Mouse (Mus musculus) lung, postnatal 0 days (tissue): ENCODE results near the gene Mex3a. TPM values are rescaled to one million over a fixed set of nuclear protein-coding genes. Genes with fewer than 3 reads are reported as not detected.

Experiments used
- ATAC-seq: fragments of 200-750 bp; cut with Nextera tagmentation; 2 replicates; pipeline ENCODE4 v1.8.0; 2017; ENCODE audit warnings: moderate library complexity
- DNase-seq: peaks from one replicate; pipeline ENCODE4 v3.0.0-alpha.2; 2016; ENCODE audit warnings: low spot score
- H3K27ac ChIP-seq: fragments of 300-500 bp; sonication (generic); 2 replicates; pipeline ENCODE4 v1.5.1; 2014; ENCODE audit warnings: antibody characterized with exemption, mild to moderate bottlenecking, low read length, mixed read lengths
- H3K27me3 ChIP-seq: fragments of 300-500 bp; sonication (generic); replicated peaks from 2 replicates; pipeline ENCODE4 v1.6.1; 2014; ENCODE audit warnings: low read length, mixed read lengths; ENCODE audit not compliant: insufficient read depth
- H3K36me3 ChIP-seq: fragments of 300-500 bp; sonication (generic); 2 replicates; pipeline ENCODE4 v1.6.1; 2014; ENCODE audit warnings: low read length, mixed read lengths; ENCODE audit not compliant: insufficient read depth
- H3K4me1 ChIP-seq: fragments of 300-500 bp; sonication (generic); 2 replicates; pipeline ENCODE4 v1.6.1; 2014; ENCODE audit warnings: antibody characterized with exemption, low read depth, low read length, mixed read lengths; ENCODE audit not compliant: insufficient read depth
- H3K4me2 ChIP-seq: fragments of 300-500 bp; sonication (generic); replicated peaks from 2 replicates; pipeline ENCODE4 v1.6.1; 2014; ENCODE audit warnings: low read depth, mild to moderate bottlenecking, low read length, moderate library complexity, mixed read lengths
- H3K4me3 ChIP-seq: fragments of 300-500 bp; sonication (generic); 2 replicates; pipeline ENCODE4 v1.5.1; 2014; ENCODE audit warnings: low read depth, low read length
- H3K9ac ChIP-seq: fragments of 300-500 bp; sonication (generic); replicated peaks from 2 replicates; pipeline ENCODE4 v1.6.1; 2014; ENCODE audit warnings: low read depth, mild to moderate bottlenecking
- H3K9me3 ChIP-seq: fragments of 300-500 bp; sonication (generic); 2 replicates; pipeline ENCODE4 v1.6.1; 2016; ENCODE audit warnings: low read length, mixed read lengths
- CTCF ChIP-seq: IDR thresholded peaks from 2 replicates; pipeline ENCODE4 v1.5.1; 2016; ENCODE audit warnings: antibody characterized with exemption, mild to moderate bottlenecking
- EP300 ChIP-seq: IDR thresholded peaks from 2 replicates; pipeline ENCODE4 v1.6.1; 2016; ENCODE audit warnings: antibody characterized with exemption, mild to moderate bottlenecking, control low read depth
- WGBS: fragments of 180-500 bp; shearing (Covaris S2); extraction: QIAGEN DNeasy Blood & Tissue Kit; methylation state at CpG from one replicate; pipeline ENCODE4 v1.1.7; 2014; 5-methylcytosine and 5-hydroxymethylcytosine counted together
- polyA plus RNA-seq: library from polyadenylated mRNA; unstranded; fragments of >200 nt; fragmentation: Nextera tagmentation; extraction: Ambion mirVana; gene quantifications from 2 replicates; pipeline ENCODE4 v1.2.1, GENCODE M21; 2015

The Mex3a gene
- polyA plus RNA-seq, 1 experiment from 2014 or later, result 2.6 TPM

DNA sequence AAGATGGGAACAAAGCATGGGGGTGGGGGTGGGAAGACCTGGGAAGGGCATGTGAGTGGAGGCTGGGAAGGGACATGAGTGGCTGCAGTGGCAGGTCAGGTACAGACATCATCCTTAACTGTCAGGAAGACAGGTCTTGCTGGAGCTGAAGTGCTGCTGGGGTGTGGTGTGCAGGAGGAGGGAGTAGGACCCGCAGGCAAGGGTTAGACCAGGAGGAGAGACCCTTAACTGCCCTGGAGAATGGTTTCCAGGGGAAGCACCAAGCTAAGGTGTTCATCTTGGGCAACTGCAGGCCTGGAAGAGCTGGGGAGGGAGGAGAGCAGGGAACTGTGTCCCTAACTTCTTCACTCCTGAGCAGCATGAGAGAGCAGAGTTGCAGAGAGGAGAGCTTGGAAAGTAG, 44.8 kb upstream of the Mex3a start:
- Histone ChIP-seq H3K27ac (no peak overlapping the region), H3K4me1 (peaks cover 19% of the 10 kb centered on the region; the same call in 1 of the 2 replicates), H3K36me3 (peaks cover 31% of the 10 kb centered on the region), H3K9ac (no peak overlapping the region), H3K4me3 (no peak overlapping the region), H3K27me3 (0 out of 2 replicates have a peak, but pooled peaks cover 7% of the 10 kb centered on the region), H3K4me2 (no peak overlapping the region), H3K9me3 (no peaks in the 10 kb centered on the region)
- DNase-seq (peak; percentile 3), ATAC-seq (no peak)
- TF ChIP-seq EP300 (no peak), CTCF (no peak)
- WGBS, result 71% methylated on average over 1 of the region's 1 CpGs

DNA sequence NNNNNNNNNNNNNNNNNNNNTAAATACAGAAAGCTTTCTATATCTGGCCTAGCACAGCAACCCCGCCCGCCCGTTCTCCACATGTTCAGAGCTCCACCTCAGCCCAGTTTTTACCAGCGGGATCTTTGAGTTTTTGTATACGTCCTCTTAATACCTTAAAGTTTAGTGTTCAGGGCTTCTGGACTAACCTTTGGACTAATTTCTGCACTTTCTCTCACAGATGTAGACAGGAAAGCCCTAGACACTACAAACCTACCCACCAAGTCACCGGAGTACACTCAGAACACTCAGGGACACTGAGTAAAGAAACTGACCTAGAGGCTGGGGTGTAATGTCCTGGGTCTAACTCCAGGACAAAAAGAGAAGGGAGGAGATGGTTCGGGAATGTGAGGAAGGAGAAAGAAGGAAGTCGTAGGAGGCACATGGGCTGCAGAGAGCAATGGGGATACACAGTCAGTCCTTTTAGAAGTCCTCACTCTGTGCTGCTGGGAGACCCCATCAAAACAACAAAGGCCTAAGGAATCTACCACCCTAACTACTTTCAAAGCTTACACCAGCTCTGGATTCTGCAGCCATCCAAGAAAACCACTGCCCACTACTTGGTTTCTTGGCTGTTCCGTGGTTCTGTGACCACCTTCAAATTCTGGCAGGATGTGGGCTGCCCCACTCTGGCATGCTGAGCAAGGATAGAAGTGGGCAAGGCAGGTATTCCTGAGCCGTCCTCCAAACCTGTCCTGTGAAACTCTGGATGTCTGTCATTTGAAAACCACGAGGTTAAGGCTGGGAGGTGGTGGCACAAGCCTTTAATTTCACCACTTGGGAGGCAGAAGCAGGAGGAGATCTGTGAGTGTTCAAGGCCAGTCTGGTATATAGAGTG, 38.3 kb upstream of the Mex3a start:
- DNase-seq (peak; percentile 28), ATAC-seq (no peak)
- 48% methylated on average over 11 of the region's 11 CpGs for WGBS

DNA sequence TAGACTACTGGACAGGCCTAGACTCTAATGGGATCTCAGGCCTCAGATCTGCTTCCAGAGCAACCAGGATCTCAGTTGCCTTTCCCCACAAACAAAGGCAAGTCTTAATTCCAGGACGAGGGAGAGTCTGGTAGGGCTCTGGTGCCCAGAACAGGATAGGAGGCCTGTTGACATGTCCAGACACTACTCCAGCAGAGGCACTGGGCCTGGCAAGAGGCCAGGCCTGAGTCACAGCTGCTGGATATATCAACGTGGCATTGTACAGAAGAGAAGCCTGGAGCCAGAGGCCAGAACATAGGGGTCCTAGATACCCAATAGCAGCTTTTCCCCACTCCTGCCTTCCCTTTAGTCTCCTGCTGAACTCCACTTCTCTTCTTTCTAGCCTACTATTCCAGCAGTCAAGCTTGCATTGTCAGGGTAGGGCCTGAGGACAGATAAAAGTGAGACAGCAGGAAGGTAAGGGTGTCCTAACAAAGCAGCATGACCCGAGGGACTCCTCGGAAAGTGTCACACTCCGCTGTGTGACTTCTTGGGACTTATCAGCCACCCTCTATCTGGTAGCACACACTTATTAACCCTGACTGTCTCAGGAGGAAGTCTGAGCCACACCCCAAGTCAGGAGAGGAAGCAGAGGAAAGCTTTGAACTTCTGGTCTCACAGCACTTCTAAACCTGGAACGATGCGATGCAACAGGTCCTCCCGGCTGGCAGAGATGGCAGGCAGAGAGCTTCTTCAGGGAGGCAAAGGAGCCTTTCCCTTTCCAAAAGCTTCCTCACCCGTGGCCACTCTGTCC, 37.2 kb upstream of the Mex3a start:
- WGBS, result 27% methylated on average over 9 of the region's 9 CpGs
- Histone ChIP-seq H3K9me3 (no peaks in the 10 kb centered on the region), H3K9ac (peak overlapping the region; percentile 16; the same call in 1 of the 2 replicates), H3K4me1 (peaks cover 22% of the 10 kb centered on the region), H3K27me3 (no peaks in the 10 kb centered on the region), H3K4me3 (no peak overlapping the region), H3K36me3 (no peaks in the 10 kb centered on the region), H3K27ac (peak overlapping the region; percentile 94), H3K4me2 (0 out of 2 replicates have a peak overlapping the region, but pooled peaks have one; percentile 8)
- DNase-seq (peak; percentile 91), ATAC-seq (peak; percentile 10; the same call in 1 of the 2 replicates)
- TF ChIP-seq CTCF (no peak), EP300 (no peak)

More for the DNA sequence above, 38.3 kb upstream of the Mex3a start:
- Histone ChIP-seq H3K27me3 (no peaks in the 10 kb centered on the region), H3K4me2 (peak overlapping the region; percentile 59; the same call in 1 of the 2 replicates), H3K9me3 (no peaks in the 10 kb centered on the region), H3K27ac (peak overlapping the region; percentile 94), H3K4me3 (no peak overlapping the region; the same call in 1 of the 2 replicates), H3K9ac (no peak overlapping the region; the same call in 1 of the 2 replicates), H3K4me1 (peaks cover 30% of the 10 kb centered on the region), H3K36me3 (no peaks in the 10 kb centered on the region)
- TF ChIP-seq CTCF (no peak), EP300 (no peak)

DNA sequence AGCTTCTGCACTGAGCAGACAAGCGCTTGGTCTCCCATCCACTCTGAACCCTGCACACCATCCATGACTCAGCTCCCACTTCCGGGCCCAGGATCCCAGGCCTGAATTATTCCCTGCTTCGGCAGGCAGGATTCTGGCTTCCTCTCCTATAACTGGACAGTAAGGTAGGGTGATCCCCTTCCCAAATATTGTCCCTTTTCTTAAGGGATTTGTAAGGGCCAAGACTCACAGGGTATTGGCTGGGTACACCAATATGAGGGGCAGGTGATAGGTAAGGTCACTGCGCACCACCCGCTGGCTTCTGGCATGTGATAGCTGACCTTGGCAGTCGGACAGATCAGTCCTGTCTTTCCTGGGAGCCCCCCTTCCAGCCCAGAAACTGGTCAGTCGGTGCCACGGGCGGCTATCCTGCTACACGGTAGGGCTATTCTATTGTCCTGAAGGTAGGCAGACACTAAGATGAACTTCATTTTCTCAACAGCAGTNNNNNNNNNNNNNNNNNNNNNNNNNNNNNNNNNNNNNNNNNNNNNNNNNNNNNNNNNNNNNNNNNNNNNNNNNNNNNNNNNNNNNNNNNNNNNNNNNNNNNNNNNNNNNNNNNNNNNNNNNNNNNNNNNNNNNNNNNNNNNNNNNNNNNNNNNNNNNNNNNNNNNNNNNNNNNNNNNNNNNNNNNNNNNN, 36.3 kb upstream of the Mex3a start:
- no peak for TF ChIP-seq EP300
- no peak for TF ChIP-seq CTCF
- ATAC-seq (no peak), DNase-seq (peak; percentile 7)
- Histone ChIP-seq H3K27ac (peak overlapping the region; percentile 94), H3K36me3 (no peaks in the 10 kb centered on the region), H3K4me1 (peaks cover 26% of the 10 kb centered on the region), H3K9ac (0 out of 2 replicates have a peak overlapping the region, but pooled peaks have one; percentile 16), H3K27me3 (no peaks in the 10 kb centered on the region), H3K4me3 (no peak overlapping the region), H3K9me3 (no peaks in the 10 kb centered on the region), H3K4me2 (no peak overlapping the region)
- 82% methylated on average over 10 of the region's 10 CpGs for WGBS

DNA sequence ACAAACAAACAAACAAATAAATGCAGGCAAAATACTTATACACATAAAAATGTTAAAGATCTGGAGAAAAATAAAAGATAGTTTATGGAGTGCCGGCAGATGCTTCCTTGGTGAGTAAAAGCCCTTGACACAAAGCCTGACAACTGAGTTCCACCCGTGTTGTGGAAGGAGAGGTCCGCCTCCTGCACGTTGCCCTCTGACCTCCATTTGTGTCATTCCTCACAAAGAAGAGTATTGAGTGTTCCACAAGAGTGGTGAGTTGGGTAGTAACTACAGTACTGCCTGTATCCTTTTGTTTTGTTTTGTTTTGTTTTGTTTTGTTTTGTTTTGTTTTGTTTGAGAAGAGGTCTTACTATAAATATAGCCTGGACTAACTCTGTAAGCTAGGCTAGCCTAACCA, 32.6 kb upstream of the Mex3a start:
- no peaks in the 10 kb centered on the region for H3K36me3 ChIP-seq
- TF ChIP-seq EP300, result no peak
- TF ChIP-seq CTCF, result no peak
- WGBS, result 69% methylated on average over 4 of the region's 4 CpGs
- no peaks in the 10 kb centered on the region for H3K9me3 ChIP-seq
- ATAC-seq, result no peak
- no peak overlapping the region for H3K9ac ChIP-seq
- H3K4me2 ChIP-seq, result no peak overlapping the region
- no peak overlapping the region for H3K4me3 ChIP-seq
- H3K27me3 ChIP-seq, result no peaks in the 10 kb centered on the region
- no peak for DNase-seq
- H3K4me1 ChIP-seq, result peaks cover 25% of the 10 kb centered on the region
- H3K27ac ChIP-seq, result no peak overlapping the region

DNA sequence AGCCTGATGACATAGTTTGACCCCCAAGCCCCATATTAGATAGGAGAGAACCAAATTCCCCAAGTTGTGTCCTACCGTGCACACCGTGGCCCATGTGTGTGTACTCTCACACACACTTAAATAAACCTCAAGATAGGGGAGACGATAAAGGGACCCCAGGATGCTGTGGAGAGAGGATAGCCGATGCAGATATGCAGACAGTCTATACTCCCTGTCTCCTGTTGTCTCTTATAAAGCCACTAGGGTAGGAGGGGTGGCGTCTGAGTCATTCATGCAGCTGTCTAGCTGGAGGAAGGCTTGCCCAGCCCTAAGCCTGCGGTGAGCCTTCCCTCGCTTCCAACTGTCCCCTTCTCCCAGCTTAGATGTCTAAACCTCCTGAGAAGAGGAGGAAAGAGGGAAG, 32.1 kb upstream of the Mex3a start:
- Histone ChIP-seq H3K4me3 (no peak overlapping the region), H3K27me3 (no peaks in the 10 kb centered on the region)

More for the DNA sequence above, 32.1 kb upstream of the Mex3a start:
- no peak for ATAC-seq
- Histone ChIP-seq H3K4me2 (peak overlapping the region; percentile 88), H3K9me3 (no peaks in the 10 kb centered on the region), H3K4me1 (peaks cover 20% of the 10 kb centered on the region), H3K9ac (no peak overlapping the region), H3K27ac (no peak overlapping the region), H3K36me3 (no peaks in the 10 kb centered on the region)
- TF ChIP-seq CTCF, result no peak
- TF ChIP-seq EP300, result no peak
- DNase-seq, result no peak
- WGBS, result 74% methylated on average over 7 of the region's 7 CpGs
